Mouse (Mus musculus): ENCODE measurements around the gene Eef1a1.

DNA sequence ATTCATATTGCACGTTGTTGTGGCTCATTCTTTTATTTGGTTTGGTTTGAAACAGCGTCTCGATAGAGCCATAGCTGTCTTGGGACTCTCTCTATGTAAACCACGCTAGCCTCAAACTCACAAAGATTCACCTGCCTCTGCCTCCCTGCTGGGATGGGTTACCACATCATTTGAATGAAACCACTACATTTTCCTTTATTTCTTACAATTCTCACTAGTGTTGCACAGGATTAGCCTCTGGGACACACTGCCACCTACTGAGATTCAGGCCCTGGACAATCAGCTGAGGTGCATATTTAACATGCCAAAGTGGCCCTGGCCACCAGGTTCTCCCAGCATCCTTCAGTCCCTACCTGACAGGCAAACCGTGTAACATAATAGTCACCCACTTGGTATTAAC is 49.5 kb downstream of the Eef1a1 start:
- no peak for TF ChIP-seq EP300 (IDR thresholded peaks at IDR 0.05; ENCODE audit: low read depth)
- no peak for TF ChIP-seq CTCF (IDR thresholded peaks at IDR 0.05; ENCODE audit: low read depth)
